Mouse (Mus musculus) testis, postnatal 14 days (tissue): ENCODE measurements around the gene Rad21l.
A peak's percentile ranks its signal among the peaks of the same experiment; 100 is the strongest.

Experiments
- DNase-seq: peaks from one replicate; pipeline ENCODE4 v3.0.0; 2021; ENCODE audit warnings: low spot score

Rad21l gene

DNA sequence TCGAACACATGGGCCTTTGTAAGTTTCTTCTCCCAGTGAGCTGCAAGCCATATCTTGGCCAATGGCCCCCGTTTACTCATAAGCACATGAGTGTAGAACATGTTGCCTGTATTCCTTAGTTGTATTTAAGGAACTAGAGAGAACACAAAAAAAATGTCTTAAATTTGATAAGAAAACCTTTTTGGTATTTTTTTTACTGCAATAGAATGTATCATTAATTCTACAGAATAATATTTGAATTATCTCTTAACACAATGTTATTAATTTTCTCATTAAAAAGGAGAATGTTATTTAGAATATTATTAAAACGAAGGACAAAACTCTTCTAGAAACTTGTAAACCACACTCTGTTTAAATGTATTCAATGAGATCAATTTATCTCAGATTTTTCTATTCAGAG lies at the start of gene Rad21l:
Gene Rad21l (minus strand): TSS at position 101 of the 400 bp plus-strand sequence.
- no peak for DNase-seq

DNA sequence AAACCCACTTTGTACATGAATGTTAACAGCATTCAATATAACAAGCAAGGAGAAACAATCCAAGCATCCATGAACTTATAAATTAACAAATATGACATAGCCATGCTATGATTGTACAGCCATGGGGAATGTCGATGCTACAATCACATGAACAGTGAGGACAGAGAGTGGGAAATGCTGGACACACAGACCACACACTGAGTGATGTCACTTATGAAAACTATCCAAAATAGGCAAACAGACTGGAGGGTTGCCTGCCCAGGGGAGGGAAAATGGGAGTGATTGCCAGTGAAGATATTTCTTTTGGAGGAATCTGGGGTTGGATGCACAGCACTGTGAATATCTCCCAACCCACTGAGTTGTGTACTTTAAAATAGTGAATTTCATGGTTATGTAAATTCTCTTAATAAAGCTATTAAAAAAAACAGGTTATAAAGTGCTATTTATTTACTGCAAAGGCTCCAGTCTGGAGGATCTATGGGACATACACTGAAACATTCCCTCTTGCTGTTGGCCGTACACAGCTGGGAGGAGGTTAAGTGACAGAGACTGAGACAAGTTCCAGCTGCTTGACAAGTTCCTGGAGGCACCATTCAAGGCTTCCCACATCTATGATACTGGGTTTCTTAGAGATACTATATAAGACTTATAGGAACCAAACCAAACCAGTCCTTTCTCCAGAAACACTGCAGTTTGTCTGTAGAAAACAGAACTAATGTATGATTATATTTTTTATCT lies 48.2 kb upstream of the Rad21l start:
- no peak for DNase-seq

DNA sequence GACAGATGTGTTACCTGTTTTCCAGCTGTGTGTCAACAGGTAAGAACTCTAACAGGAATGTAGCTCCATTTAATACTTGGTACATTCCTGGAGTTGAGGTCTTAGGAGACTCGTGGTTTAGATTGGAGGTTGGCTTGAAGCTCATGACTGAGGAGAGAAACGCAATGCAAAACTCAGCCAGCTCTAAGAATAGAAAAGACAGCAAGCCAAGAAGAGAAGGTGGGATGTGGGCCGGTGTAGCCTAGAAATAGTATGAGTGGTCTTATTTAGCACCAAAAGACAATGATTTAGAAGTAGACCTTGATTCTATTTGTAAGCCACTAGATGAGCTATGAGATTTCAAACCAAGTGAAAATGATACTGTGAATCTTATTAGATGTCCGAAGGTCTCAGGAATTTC lies 47.2 kb upstream of the Rad21l start:
- no peak for DNase-seq

DNA sequence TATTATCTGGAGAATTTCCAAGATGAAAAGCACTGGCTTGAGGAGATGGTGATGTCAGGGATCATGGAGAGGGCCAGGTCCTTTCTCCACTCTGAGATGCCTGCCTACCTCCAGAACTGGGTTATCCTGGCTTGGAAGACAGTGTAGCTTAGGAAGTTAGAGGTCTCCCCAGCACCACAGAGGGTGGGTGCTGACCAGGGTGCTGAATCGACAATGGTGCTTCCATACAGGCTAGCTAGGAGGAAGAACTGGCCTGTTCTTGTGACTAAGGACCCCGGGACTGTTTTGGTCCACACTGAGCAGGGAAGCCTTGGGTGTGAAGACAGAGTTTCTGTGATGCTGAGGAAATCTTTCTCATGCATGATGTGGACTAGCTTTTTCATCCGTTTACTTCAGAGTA lies 44.3 kb upstream of the Rad21l start:
- DNase-seq, result no peak

DNA sequence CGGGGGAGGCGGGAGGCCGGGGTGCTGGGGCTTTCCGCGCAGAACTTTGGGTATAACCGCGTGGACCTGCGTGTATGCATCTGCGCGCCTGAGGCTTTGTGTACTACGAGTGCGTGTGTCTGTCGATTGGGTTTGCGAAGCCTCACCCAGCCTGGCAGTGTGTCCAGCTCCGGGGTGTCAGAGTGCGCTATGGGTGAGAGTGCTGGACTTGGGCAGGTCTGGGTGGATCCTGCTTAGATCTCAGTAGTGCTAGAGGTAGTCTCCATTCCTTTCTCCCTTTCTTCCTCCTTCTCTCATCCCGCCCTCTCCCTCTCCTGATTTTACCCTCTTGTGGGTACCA lies 34.5 kb upstream of the Rad21l start:
- no peak for DNase-seq

DNA sequence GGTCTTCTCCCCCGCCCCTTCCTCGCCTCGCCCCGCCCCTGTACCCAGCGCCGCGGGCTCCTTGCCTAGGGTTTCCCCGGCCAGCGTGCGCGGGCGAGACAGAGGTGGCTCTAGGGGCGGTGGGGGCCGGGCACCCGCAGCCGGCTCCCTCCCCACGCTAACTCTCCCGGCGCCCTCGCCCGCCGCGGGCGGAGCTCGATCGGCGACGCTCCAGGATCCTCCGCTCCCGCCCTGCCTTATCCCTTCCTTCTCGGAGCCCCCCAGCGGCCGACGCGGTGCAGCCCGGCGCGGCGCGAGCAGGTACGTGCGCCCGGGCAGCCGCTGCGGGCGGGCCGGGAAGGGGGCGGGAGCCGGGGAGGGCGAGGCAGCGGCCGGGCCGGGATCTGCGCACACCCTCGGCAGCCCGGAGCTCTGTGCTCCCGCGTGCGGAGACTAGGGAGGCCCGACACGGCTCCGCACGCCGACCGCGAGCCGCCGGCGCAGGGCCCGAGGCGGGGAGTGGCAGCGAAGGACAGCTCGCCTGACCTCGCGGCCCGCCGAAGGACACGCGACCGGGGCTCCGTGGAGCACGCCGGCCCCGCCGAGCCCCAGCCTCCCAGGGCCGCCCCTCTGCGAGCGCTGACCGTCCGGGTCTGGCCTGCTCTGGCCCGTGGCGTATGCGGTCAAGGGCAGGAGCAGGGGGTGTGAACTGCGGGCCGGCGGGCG lies 34.0 kb upstream of the Rad21l start:
- DNase-seq, result peak; percentile 35

DNA sequence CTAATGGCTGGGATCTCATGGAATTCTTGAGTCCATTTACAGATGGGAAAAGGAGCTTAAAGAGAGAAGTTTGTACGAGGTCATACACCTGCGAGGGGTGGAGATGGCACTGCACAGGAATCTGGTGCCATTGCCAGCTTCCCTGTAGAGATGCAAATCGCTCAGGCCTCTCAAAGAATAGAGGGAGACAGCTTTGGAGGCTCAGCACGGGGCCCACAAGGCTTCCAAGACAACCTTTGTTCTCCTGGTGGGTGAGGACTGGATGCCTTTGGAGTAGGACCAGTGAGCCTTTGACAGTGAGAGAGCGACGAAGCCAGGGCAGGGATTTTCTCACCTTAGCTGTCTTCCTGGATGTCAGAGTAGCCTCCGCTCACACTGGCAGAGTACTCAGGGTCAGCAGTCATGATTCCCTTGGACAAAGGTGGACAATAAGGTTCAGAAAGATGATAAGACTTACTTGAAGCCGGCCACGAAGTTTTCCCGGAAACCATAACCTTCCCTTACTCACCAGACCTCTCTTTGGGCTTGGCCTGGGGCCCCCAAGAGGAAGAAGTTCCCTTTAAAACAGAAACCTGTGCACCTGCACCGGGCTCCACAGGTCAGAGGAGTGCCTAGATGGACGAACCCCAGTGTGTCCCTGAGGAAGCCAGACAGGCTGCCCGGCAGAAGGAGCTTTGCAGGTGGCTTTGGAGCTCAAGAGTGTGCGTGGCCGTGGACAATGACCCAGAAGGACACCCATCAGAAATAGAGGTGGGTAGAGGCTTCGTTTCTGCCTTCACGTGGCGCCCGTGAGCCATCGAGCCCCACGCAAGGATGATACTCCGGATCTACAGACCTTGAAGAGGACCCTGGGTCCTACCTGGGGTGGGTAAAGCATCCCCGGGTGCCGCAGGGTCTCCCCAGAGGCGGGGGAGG lies 33.2 kb upstream of the Rad21l start, which contains the start of gene Tmem74b:
Gene Tmem74b (plus strand): TSS at position 778 of the 915 bp plus-strand sequence.
- DNase-seq, result no peak

DNA sequence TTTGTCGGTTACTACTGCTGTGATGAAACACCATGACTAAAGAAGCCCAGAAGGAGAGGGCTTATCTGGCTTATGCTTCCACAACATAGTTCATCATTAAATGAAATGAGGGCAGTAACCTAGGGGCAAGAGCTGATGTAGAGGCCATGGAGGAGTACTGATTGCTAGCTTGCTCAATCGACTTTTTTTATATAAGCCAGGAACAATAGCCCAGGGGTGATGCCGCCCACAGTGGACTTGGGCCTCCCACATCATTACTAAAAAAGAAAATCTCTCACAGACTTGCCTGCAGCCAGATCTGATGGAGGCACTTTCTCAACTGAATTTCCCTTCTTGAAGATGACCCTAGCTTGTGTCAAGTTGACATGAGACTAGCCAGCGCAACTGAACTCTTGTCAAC lies 14.6 kb upstream of the Rad21l start:
- DNase-seq, result no peak

DNA sequence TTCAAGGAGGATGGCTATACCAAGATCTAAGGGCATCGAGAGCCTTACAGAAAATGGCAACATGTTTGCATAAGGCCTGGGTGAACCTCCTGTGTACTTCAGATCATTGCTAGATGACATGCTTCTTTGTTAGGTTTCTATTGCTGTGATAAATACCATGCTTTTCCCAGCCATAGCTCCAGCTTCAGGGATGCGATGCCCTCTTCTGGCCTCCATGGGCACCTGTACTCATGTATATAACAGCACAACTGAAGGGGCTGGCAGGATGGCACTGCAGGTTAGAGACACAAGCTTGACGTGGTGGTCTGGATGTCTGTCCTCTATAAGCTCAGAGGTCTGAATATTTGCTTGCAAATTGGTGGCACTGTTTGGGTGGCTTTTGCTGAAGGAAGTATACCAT lies 14.0 kb upstream of the Rad21l start:
- DNase-seq, result no peak

DNA sequence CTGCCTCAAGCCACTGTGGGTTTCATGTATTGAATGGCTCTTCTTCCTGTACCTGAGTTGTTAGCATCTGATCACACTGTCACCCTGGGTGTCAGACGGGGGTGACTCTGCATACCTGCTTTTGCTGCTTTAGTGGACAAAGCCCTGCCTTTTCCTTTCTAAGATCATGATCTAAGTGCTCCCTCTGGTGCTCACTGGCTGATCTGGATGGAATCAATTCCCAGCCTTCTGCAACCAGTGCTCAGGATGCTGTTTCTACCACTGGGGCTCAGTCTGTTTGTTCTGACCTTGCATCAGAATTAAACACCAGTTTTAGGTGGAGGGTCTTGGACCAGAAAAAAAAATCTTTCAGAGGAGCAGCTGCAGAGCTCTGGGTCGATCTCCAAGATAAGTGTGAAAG lies 7.9 kb upstream of the Rad21l start:
- no peak for DNase-seq

DNA sequence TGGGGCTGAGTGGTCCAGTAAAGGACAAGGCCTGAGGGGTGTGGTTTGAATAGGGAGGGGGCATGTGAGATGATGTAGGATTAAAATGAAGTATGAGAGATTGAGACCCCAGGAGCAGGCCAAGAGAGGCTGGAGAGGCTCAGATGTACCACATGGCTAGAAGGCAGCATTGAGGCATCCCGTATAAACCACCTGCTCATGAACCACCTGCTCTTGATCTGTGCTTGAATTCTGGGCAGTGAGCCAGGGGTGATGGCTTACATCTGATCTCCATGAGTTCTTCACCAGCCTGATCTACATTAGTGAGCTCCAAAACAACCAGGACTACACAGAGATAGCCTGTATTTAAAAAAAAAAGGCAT lies 2.6 kb upstream of the Rad21l start:
- no peak for DNase-seq

DNA sequence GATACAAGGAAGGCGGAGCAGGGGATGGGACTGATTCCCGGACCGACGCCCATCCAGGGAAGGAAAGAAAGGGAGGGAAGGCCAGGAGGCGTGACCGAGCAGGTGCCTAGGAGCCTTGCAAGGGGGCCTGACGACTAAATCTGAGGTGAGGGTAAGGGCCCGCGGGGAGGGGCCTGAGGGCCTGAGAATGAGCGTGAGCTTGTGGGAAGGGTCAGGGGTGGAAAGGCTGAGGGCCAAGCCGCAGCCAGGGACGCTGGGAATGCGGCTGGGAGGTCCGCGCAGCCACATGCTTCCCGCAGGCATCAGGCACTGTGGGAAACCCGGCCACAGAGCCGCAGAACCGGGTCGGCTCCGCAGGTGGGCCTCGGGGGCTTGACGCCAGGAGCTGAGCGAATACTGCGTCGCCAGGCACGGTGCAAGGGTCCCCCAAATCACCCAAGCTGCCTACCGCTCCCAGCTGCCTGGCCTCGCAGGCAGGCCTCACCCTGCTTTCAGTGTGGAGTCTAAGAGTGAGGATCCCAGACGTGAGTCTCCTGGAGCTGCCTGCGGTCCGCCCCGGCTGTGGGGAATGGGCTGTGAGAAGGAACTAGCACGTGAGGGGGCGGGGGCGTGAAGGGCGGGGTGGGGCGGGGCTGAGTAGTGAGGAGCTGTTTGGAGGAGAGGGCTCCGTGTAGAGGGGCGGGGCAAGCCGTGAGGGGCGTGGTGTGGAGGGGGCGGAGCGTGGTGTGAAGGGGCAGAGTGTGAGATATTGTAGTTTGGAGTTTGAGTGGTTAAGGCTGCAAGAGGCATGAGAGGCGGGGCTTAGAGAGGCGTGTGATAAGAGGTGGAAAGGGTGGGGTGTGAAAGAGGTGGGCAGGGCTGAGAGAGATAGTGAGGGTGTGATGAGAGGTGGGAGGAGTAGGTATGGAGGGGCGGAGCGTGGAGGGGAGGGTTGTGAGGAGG lies 2.0 kb upstream of the Rad21l start:
- peak; percentile 87 for DNase-seq

DNA sequence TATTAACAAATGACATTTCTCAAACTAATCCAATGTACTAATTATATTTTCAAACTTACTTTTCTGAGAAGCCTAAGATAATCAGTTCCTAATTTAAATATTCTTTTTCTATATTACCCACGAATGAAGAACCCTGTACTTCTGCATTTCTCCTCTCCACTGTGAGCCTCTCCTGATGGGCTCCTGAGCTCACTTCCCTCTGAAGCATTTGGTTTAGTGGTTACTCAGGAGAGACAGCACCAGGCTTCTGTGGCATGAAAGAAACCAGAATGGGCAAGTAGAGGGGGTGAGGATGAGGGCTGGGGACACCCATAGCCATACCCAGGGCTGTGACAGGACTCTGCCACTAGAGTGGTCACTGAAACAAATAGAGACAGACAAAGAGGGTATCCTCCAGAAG lies 16.3 kb downstream of the Rad21l start:
- DNase-seq, result no peak

DNA sequence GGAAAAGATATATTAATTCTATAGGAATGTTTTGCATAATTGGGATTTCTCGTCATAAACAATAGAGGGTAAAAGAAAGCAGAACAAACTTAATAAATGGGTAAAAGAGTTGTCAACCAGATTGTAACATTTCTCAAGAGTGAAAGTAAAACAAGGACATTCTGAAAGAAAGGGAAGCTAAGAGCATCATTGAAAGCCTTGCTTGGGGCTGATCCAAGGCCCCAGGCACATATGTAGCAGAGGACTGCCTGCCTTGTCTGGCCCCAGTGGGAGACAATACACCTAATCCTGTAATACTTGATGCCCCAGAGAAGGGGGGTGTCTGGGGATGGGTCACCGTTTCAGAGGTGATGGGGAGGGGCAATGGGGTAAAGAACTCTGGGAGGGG lies 32.3 kb downstream of the Rad21l start:
- DNase-seq, result no peak

DNA sequence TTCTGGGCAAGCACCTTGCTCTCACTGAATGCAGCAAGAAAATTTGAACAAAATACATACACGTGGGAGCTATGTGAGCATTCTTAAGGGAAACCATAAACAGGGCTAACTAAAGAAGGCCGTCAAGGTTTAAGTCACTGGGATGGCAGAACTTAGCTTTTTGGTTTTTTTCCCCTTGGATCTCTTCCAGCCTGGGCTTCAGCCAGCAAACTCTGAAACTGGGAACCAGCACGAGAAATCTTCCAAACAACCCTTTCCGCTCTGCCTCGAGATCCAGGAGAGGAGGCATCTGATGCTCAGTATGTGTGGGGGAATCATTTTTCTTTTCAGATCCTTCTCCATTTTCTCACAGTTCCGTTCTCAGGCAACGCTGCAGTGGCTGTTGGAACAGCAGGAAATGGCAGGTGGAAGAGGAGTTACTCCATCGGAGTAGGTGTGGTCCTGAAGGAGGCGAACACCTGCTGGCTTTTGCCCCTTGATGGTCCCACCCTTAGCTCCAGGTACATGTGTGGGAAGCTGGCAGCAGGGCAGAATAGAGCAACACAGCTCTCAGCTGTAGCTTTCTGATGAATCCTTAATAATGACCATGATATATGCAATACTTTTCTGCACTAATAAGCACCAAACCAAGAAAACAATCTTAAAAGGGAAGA lies 32.8 kb downstream of the Rad21l start:
- no peak for DNase-seq

DNA sequence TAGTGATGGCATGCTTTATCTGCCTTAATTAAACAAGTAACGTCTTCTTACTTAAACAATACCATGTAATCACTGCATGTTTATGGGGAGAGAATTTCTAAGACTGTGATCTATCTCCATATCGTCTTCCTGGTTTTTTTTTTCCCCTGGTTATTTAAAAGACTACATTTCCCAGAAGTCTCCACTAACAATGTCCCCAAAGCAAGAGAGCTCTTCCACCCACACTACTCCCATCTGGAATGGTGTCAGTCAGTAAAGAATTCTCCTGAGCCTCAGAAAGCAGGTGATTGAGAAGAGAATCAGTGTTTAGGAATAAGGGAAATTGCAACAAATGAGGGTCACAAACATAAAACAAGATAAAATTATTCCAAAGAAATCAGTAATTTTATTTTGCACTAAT lies 33.4 kb downstream of the Rad21l start:
- DNase-seq, result no peak

DNA sequence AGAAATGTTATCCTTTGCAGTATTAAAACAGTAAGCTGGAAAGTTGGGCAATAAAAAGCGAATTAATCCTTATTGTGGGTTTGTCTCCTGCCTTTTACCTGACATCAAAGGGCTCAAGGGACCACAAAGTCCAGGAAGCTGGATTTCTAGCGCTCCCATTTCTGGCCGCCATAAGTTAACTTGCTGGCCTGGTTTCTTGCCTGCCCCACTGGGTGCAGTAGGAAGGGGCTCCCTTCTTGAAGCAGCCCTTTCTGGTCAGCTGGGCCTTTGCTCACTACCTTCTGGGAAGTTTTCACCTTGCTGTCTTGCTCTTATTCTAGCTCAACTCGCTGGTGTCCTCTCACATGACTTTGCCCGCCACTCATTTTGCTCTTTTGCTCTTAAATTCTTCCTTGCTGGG lies 35.4 kb downstream of the Rad21l start:
- no peak for DNase-seq

DNA sequence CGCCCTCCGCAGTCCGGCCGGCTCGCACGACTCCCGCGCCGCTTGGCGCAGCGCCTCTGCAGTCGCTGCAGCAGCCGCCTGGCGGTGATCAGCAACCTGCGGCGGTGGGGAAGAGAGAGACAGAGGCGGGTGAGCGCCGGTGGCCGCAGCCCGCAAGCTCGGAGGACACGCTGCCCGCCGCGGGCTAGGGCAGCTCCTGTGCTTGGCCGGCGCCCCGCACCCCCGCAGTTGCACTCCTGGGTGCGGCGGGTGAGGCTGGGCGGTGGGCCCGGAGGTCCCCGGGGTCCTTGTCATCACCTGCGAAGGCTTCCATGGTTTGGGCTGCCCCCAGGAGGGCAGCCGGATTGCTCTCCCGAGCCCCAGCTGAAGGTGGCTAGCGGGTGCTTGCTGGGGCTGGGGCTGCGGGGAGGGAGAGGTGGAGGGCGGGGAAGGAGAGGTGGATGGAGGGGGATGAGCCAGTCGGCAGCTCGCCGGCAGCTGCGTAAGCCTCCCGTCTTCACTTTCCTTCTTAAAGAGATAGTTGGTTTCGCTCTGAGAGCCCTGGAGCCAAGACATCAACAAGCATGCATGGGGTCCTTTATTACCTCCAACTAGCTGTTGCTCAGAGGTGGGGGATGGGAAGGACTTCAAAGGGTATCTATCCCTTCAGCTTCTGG lies 36.0 kb downstream of the Rad21l start, which contains the start of gene Snph:
Gene Snph (minus strand): TSS at position 435 of the 656 bp plus-strand sequence.
- peak; percentile 44 for DNase-seq

DNA sequence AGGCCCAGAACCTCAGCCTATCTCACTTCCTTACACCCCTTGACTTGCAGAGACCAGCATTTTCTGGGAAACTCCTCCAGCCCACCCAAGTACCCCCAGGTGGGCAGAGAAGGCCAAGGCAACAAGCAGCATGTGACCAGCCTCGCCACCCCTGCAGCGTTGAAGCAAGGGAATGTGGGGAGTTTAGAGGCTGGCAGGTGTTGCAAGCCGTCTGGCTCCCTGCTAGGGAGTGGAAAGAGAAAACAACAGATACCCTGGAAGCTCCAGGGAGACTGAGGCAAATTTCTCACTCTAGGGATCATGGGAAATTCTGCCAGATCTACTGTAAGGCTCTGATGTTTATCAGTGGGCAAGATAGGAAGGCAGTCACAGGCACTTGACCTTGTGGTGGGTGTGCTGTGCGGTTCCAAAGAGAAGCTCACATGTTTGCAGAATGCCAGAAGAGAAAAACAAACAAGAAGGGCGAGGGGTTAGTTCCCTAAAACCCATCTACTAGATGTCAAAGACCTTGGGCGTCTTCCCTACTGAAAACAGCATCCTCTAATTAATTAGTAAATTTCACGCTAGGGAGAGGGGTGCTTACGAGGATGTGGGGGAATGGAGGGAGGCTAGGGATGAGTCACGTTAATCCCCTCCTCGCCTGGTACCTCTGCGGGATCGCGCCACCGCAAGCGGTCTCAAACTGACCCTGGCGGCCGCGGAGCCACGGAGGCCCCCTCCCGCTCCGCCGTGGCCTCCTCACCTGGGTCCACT lies 36.8 kb downstream of the Rad21l start:
- DNase-seq, result no peak

DNA sequence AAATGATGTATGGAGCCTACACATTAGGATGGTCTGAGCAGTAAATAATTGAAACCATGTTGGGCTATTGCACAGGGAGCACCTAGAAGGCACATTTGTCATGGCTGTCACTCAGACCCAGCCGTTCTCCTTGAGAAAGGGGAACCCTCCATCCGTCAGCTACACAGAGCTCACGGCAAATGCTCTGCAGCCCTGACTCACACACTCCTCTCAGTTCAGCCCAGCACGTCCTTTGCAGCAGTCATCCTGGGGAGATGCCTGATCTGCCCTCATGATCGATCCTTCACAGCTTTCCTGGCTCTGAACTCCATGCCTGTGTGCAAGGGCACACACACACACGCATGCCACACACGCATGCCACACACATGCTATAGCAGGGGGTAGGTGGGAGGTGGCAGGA lies 39.0 kb downstream of the Rad21l start:
- no peak for DNase-seq
